Mouse (Mus musculus): Measurements from ENCODE around the gene Gm2022. TPM values are rescaled to one million over a fixed set of nuclear protein-coding genes. Genes with fewer than 3 reads are reported as not detected.
"Not testable (repeated sequence)": the region's sequence is repeated elsewhere in the genome, so short reads cannot be mapped to it uniquely, and the experiment has no call there.

Gene Gm2022
- polyA plus RNA-seq (2015; fragmentation: Nextera tagmentation; extraction: Ambion mirVana), result not detected in 2 replicates

GRCm38 (mm10) chr12:87895070-87895469 is at the start of gene Gm2022:
Gene Gm2022, plus strand, starts transcription at chr12:87895370.
- not testable (repeated sequence) for H3K9me3 ChIP-seq (replicated peaks); ATAC-seq (ENCODE audit: insufficient read depth); H3K4me3 ChIP-seq (replicated peaks); H3K9ac ChIP-seq; H3K36me3 ChIP-seq (replicated peaks); H3K27ac ChIP-seq (replicated peaks); H3K4me1 ChIP-seq (replicated peaks); H3K27me3 ChIP-seq; H3K4me2 ChIP-seq
- WGBS (ENCODE audit: insufficient replicate concordance), result 79% methylated on average over 1 of the region's 1 CpGs

- H3K27ac ChIP-seq (replicated peaks); H3K4me2 ChIP-seq; H3K27me3 ChIP-seq; H3K4me1 ChIP-seq (replicated peaks); H3K9ac ChIP-seq; H3K9me3 ChIP-seq (replicated peaks); H3K4me3 ChIP-seq (replicated peaks); H3K36me3 ChIP-seq (replicated peaks): not testable (repeated sequence)
- peak; percentile 62 for ATAC-seq (ENCODE audit: insufficient read depth)
- WGBS (ENCODE audit: insufficient replicate concordance), result no CpG with 5 or more reads among the region's 2 CpGs
These were observed 44.5 kb upstream of the Gm2022 start for GRCm38 (mm10) chr12:87850657-87851056.

- not testable (repeated sequence) for ATAC-seq (ENCODE audit: insufficient read depth)
- 46% methylated on average over 1 of the region's 1 CpGs for WGBS (ENCODE audit: insufficient replicate concordance)
These were observed 39.1 kb upstream of the Gm2022 start for GRCm38 (mm10) chr12:87856067-87856466.

GRCm38 (mm10) chr12:87861740-87862692 is 33.2 kb upstream of the Gm2022 start:
- not testable (repeated sequence) for H3K4me3 ChIP-seq (replicated peaks); H3K9me3 ChIP-seq (replicated peaks); H3K4me1 ChIP-seq (replicated peaks); ATAC-seq (ENCODE audit: insufficient read depth); H3K27ac ChIP-seq (replicated peaks); H3K9ac ChIP-seq; H3K4me2 ChIP-seq; H3K27me3 ChIP-seq; H3K36me3 ChIP-seq (replicated peaks)
- WGBS (ENCODE audit: insufficient replicate concordance), result 64% methylated on average over 23 of the region's 23 CpGs

More at GRCm38 (mm10) chr12:87856067-87856466, 39.1 kb upstream of the Gm2022 start:
- H3K4me1 ChIP-seq (replicated peaks); H3K27ac ChIP-seq (replicated peaks); H3K4me2 ChIP-seq; H3K36me3 ChIP-seq (replicated peaks); H3K9me3 ChIP-seq (replicated peaks); H3K27me3 ChIP-seq; H3K9ac ChIP-seq; H3K4me3 ChIP-seq (replicated peaks): not testable (repeated sequence)

GRCm38 (mm10) chr12:87863638-87864037 is 31.5 kb upstream of the Gm2022 start:
- not testable (repeated sequence) for H3K4me1 ChIP-seq (replicated peaks); ATAC-seq (ENCODE audit: insufficient read depth); H3K9me3 ChIP-seq (replicated peaks); H3K4me3 ChIP-seq (replicated peaks); H3K4me2 ChIP-seq; H3K36me3 ChIP-seq (replicated peaks); H3K27ac ChIP-seq (replicated peaks); H3K27me3 ChIP-seq; H3K9ac ChIP-seq
- WGBS (ENCODE audit: insufficient replicate concordance), result 79% methylated on average over 10 of the region's 11 CpGs

GRCm38 (mm10) chr12:87864048-87864447 is 31.1 kb upstream of the Gm2022 start:
- not testable (repeated sequence) for H3K9ac ChIP-seq; H3K4me2 ChIP-seq; H3K4me3 ChIP-seq (replicated peaks); H3K36me3 ChIP-seq (replicated peaks); H3K9me3 ChIP-seq (replicated peaks); ATAC-seq (ENCODE audit: insufficient read depth); H3K4me1 ChIP-seq (replicated peaks); H3K27me3 ChIP-seq; H3K27ac ChIP-seq (replicated peaks)
- WGBS (ENCODE audit: insufficient replicate concordance), result 54% methylated on average over 2 of the region's 2 CpGs

- not testable (repeated sequence) for ATAC-seq (ENCODE audit: insufficient read depth); H3K27ac ChIP-seq (replicated peaks); H3K36me3 ChIP-seq (replicated peaks); H3K4me3 ChIP-seq (replicated peaks); H3K4me1 ChIP-seq (replicated peaks); H3K27me3 ChIP-seq; H3K9ac ChIP-seq; H3K4me2 ChIP-seq; H3K9me3 ChIP-seq (replicated peaks)
- WGBS (ENCODE audit: insufficient replicate concordance), result 54% methylated on average over 5 of the region's 5 CpGs
These were observed 21.4 kb upstream of the Gm2022 start, which contains the start of gene Gm2016 for GRCm38 (mm10) chr12:87873772-87874171. Gene Gm2016, plus strand, starts transcription at chr12:87874072.

- not testable (repeated sequence) for H3K9ac ChIP-seq; H3K27me3 ChIP-seq; H3K4me1 ChIP-seq (replicated peaks); H3K4me3 ChIP-seq (replicated peaks); H3K36me3 ChIP-seq (replicated peaks); H3K9me3 ChIP-seq (replicated peaks); H3K27ac ChIP-seq (replicated peaks); H3K4me2 ChIP-seq; ATAC-seq (ENCODE audit: insufficient read depth)
- WGBS (ENCODE audit: insufficient replicate concordance), result 38% methylated on average over 2 of the region's 2 CpGs
These were observed 24.6 kb downstream of the Gm2022 start, which contains the start of gene Gm2035 for GRCm38 (mm10) chr12:87919721-87920120. Gene Gm2035, minus strand, starts transcription at chr12:87919857.

Other genes with a start within 250 kb of the Gm2022 start
- gene Gm21319, start 119.6 kb upstream of the Gm2022 start, polyA plus RNA-seq (2015; fragmentation: Nextera tagmentation; extraction: Ambion mirVana), result not detected in 2 replicates
- not detected in 2 replicates for gene Gm21936, start 99.9 kb upstream of the Gm2022 start, polyA plus RNA-seq (2015; fragmentation: Nextera tagmentation; extraction: Ambion mirVana)
- gene BB287469, start 78.8 kb upstream of the Gm2022 start, polyA plus RNA-seq (2015; fragmentation: Nextera tagmentation; extraction: Ambion mirVana), result not detected in 2 replicates
- gene Gm2001, start 53.0 kb upstream of the Gm2022 start, polyA plus RNA-seq (2015; fragmentation: Nextera tagmentation; extraction: Ambion mirVana), result not detected in 2 replicates
- gene Gm2016, start 21.3 kb upstream of the Gm2022 start, polyA plus RNA-seq (2015; fragmentation: Nextera tagmentation; extraction: Ambion mirVana), result not detected in 2 replicates
- not detected in 2 replicates for gene Gm2035, start 24.5 kb downstream of the Gm2022 start, polyA plus RNA-seq (2015; fragmentation: Nextera tagmentation; extraction: Ambion mirVana)
- not detected in 2 replicates for gene Gm2042, start 58.7 kb downstream of the Gm2022 start, polyA plus RNA-seq (2015; fragmentation: Nextera tagmentation; extraction: Ambion mirVana)
- not detected in 2 replicates for gene Gm2075, start 116.5 kb downstream of the Gm2022 start, polyA plus RNA-seq (2015; fragmentation: Nextera tagmentation; extraction: Ambion mirVana)
- not detected in 2 replicates for gene Gm6803, start 123.4 kb downstream of the Gm2022 start, polyA plus RNA-seq (2015; fragmentation: Nextera tagmentation; extraction: Ambion mirVana)
- gene Gm2056, start 131.6 kb downstream of the Gm2022 start, polyA plus RNA-seq (2015; fragmentation: Nextera tagmentation; extraction: Ambion mirVana), result not detected in 2 replicates
- gene Gm16368, start 188.3 kb downstream of the Gm2022 start, polyA plus RNA-seq (2015; fragmentation: Nextera tagmentation; extraction: Ambion mirVana), result not detected in 2 replicates

Measured in liver, embryonic 15.5 days (tissue).